11 mouse cellular contexts compared by ENCODE assay signal in the genomic region with DNA sequence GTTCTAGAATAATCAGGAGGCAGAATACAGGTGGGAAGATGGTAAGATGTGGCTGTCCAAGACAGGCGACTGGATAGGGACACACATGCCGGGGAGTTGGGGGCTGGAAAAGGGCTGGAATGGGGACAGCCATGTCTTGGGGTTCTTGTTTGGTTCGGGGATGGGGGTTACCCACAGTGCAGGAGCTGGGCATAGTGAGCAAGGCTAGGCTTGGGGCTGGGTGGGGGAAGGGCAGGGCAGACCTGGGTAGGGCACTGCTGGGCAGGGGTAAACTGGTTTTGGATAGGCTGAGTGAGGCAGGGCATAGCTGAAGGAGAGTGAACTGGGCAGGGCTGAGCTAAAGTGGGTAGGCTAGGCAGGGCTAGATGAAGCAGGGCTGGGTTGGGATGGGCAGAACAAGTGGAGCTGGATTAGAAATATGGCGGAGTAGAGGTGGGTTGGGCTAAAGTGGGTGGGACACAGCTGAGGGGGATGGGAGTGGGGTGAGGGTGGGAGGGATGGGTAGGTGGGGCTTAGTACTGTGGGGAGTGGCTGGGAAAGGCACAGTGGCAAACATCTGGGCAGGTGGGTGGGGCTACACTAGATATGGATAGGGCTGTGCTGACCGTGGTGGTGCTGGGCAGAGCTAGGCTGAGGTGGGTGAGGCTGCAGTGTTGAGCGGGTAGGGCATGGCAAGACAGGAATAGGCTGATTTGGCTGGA. TPM values are rescaled to one million over a fixed set of nuclear protein-coding genes. Genes with fewer than 3 reads are reported as not detected.
DNase-seq lines count a peak whose midpoint lies in the region; ATAC-seq and TF ChIP-seq lines count a peak whose summit lies in the region.
"Had no signal": no experiment of that assay in that cellular context is flagged by ENCODE, and none has a peak within 500 bp of the region (broad histone marks: within the 10 kb centered on the region; RNA-seq: fewer than 3 reads in every experiment).

No protein-coding gene starts in this region.

- H3K4me1 ChIP-seq in kidney, postnatal 0 days (replicated peaks; ENCODE audit: insufficient read depth, low read length), result no peaks in the 10 kb centered on the region
- H3K4me1 ChIP-seq in embryonic facial prominence, embryonic 13.5 days, result peaks cover 7% of the 10 kb centered on the region; the same call in 1 of the 2 replicates
- no peaks in the 10 kb centered on the region for H3K4me1 ChIP-seq in intestine, embryonic 15.5 days (replicated peaks)
- H3K4me1 ChIP-seq: neural tube, embryonic 15.5 days had no signal

- H3K27ac ChIP-seq in kidney, postnatal 0 days, result no peak overlapping the region
- H3K27ac ChIP-seq in embryonic facial prominence, embryonic 13.5 days, result no peak overlapping the region
- no peak overlapping the region for H3K27ac ChIP-seq in intestine, embryonic 15.5 days
- H3K27ac ChIP-seq: heart, embryonic 10.5 days; neural tube, embryonic 15.5 days had no signal

- no peak for TF ChIP-seq CTCF in kidney, postnatal 0 days (IDR thresholded peaks at IDR 0.05; ENCODE audit: low read depth)

- H3K36me3 ChIP-seq in kidney, postnatal 0 days (ENCODE audit: insufficient read depth, low read length), result peaks cover 65% of the 10 kb centered on the region
- peaks cover 94% of the 10 kb centered on the region for H3K36me3 ChIP-seq in embryonic facial prominence, embryonic 13.5 days
- peaks cover 58% of the 10 kb centered on the region for H3K36me3 ChIP-seq in intestine, embryonic 15.5 days
- H3K36me3 ChIP-seq: G1E had no signal

- peak; percentile 54; the same call in 1 of the 2 replicates for ATAC-seq in kidney, postnatal 0 days (replicated peaks; ENCODE audit: low FRiP score, low read depth)
- ATAC-seq in embryonic facial prominence, embryonic 13.5 days (ENCODE audit: insufficient number of reproducible peaks, insufficient read depth, low FRiP score, low TSS enrichment, low read depth), result peak; percentile 50; the same call in 1 of the 2 replicates
- ATAC-seq in intestine, embryonic 15.5 days, result peak; percentile 72
- peak; percentile 46 for ATAC-seq in megakaryocyte progenitor cell, adult 5-6 weeks (replicated peaks; ENCODE audit: poor library complexity)

- no peaks in the 10 kb centered on the region for H3K27me3 ChIP-seq in kidney, postnatal 0 days (ENCODE audit: insufficient read depth, low read length)
- H3K27me3 ChIP-seq in embryonic facial prominence, embryonic 13.5 days, result no peaks in the 10 kb centered on the region
- H3K27me3 ChIP-seq in intestine, embryonic 15.5 days (replicated peaks), result no peaks in the 10 kb centered on the region
- H3K27me3 ChIP-seq: neural tube, embryonic 15.5 days had no signal

- no peak overlapping the region for H3K9ac ChIP-seq in kidney, postnatal 0 days (ENCODE audit: low read depth, low read length)
- H3K9ac ChIP-seq in embryonic facial prominence, embryonic 13.5 days, result no peak overlapping the region
- H3K9ac ChIP-seq in intestine, embryonic 15.5 days, result no peak overlapping the region
- H3K9ac ChIP-seq: neural tube, embryonic 15.5 days had no signal

- DNase-seq in kidney, postnatal 0 days (ENCODE audit: low spot score), result no peak
- no peak for DNase-seq in kidney, adult 9 months
- no peak for DNase-seq in MN1 (ENCODE audit: low spot score)
- no peak for DNase-seq in cerebellum, postnatal 36 days
- DNase-seq: kidney, adult 8-10 months had no signal

- H3K4me2 ChIP-seq in kidney, postnatal 0 days (ENCODE audit: low read length), result no peak overlapping the region
- no peak overlapping the region for H3K4me2 ChIP-seq in embryonic facial prominence, embryonic 13.5 days
- no peak overlapping the region for H3K4me2 ChIP-seq in intestine, embryonic 15.5 days (replicated peaks)
- H3K4me2 ChIP-seq: neural tube, embryonic 15.5 days had no signal

- WGBS in kidney, postnatal 0 days, result 95% methylated on average over 6 of the region's 6 CpGs
- 94% methylated on average over 6 of the region's 6 CpGs for WGBS in embryonic facial prominence, embryonic 13.5 days
- WGBS in intestine, embryonic 15.5 days, result 91% methylated on average over 6 of the region's 6 CpGs

- no peaks in the 10 kb centered on the region for H3K9me3 ChIP-seq in kidney, postnatal 0 days (replicated peaks; ENCODE audit: low read length)
- no peaks in the 10 kb centered on the region for H3K9me3 ChIP-seq in embryonic facial prominence, embryonic 13.5 days
- H3K9me3 ChIP-seq in intestine, embryonic 15.5 days, result no peaks in the 10 kb centered on the region
- H3K9me3 ChIP-seq: G1E; heart, embryonic 10.5 days; neural tube, embryonic 15.5 days had no signal

- H3K4me3 ChIP-seq in kidney, postnatal 0 days (replicated peaks; ENCODE audit: low read depth, low read length), result no peak overlapping the region
- no peak overlapping the region for H3K4me3 ChIP-seq in embryonic facial prominence, embryonic 13.5 days
- H3K4me3 ChIP-seq in intestine, embryonic 15.5 days (replicated peaks), result no peak overlapping the region
- H3K4me3 ChIP-seq: heart, embryonic 10.5 days; neural tube, embryonic 15.5 days had no signal

RNA-seq across cellular contexts. Expression of a gene that starts 46.8 kb away (rescaled TPM):
- polyA plus RNA-seq in kidney, postnatal 0 days (2015; fragmentation: Nextera tagmentation; extraction: Ambion mirVana), result 46.7 and 49.8 TPM in 2 replicates
- polyA plus RNA-seq in embryonic facial prominence, embryonic 13.5 days (2015; fragmentation: Nextera tagmentation; extraction: Ambion mirVana), result 130 TPM in 2 replicates
- 81.6 and 84.4 TPM in 2 replicates for polyA plus RNA-seq in intestine, embryonic 15.5 days (2015; fragmentation: Nextera tagmentation; extraction: Ambion mirVana)
- 21.9 and 28.4 TPM in 2 replicates for total RNA-seq in megakaryocyte progenitor cell, adult 5-6 weeks (2015)
- 14.5 and 18.2 TPM in 2 replicates for total RNA-seq in megakaryocyte progenitor cell, adult 5-6 weeks (2017)
